Comparison of ENCODE assay signal across 30 mouse cellular contexts in genomic region chr19:3951461-3951860, GRCm38 (mm10). TPM values are rescaled to one million over a fixed set of nuclear protein-coding genes. Genes with fewer than 3 reads are reported as not detected.
DNase-seq lines count a peak whose midpoint lies in the region; ATAC-seq and TF ChIP-seq lines count a peak whose summit lies in the region.
"Had no signal": no experiment of that assay in that cellular context is flagged by ENCODE, and none has a peak within 500 bp of the region (broad histone marks: within the 10 kb centered on the region; RNA-seq: fewer than 3 reads in every experiment).

No protein-coding gene starts in this region.

- H3K4me1 ChIP-seq in MEL (ENCODE audit: control insufficient read depth in 1 of 2, insufficient read depth in 2 of 2, low read length in 2 of 2): peaks cover 9% of the 10 kb centered on the region in 2 experiments; a peak in 3 of 4 replicates
- 0 out of 2 replicates have a peak, but pooled peaks cover 9% of the 10 kb centered on the region for H3K4me1 ChIP-seq in hindbrain, embryonic 10.5 days (replicated peaks)
- H3K4me1 ChIP-seq: forebrain, embryonic 10.5 days; forebrain, embryonic 13.5 days; hindbrain, embryonic 12.5 days; hindbrain, embryonic 15.5 days had no signal

- DNase-seq in gastrocnemius, adult 2 months: peak; percentile 1
- DNase-seq in gastrocnemius, postnatal 36 days: no peak
- DNase-seq in MEL (ENCODE audit: low read depth, low spot score): peak; percentile 50
- DNase-seq in layer of hippocampus, adult 11-12 months (ENCODE audit: low spot score): no peak
- no peak for DNase-seq in cerebellum, postnatal 25 days
- DNase-seq in hindbrain, embryonic 10.5 days (ENCODE audit: low spot score): no peak
- DNase-seq: adrenal gland, adult 2 months; adrenal gland, postnatal 14 days; cerebellum, adult 11 months; cerebellum, adult 2 months; cerebellum, adult 9-11 months; cerebellum, postnatal 36 days; gastrocnemius, postnatal 14 days; heart, adult 2 months; heart, postnatal 14 days; heart, postnatal 4 days had no signal

- H3K79me2 ChIP-seq in MEL (ENCODE audit: control insufficient read depth, insufficient read depth, low read length, poor library complexity): no peaks in the 10 kb centered on the region

- no peak for TF ChIP-seq RAD21 in MEL (IDR thresholded peaks at IDR 0.05; ENCODE audit: low read depth, low read length)

- no peaks in the 10 kb centered on the region for H3K9me3 ChIP-seq in MEL (replicated peaks; ENCODE audit: insufficient read depth, low read length)
- H3K9me3 ChIP-seq in hindbrain, embryonic 10.5 days: no peaks in the 10 kb centered on the region
- H3K9me3 ChIP-seq: forebrain, embryonic 10.5 days; forebrain, embryonic 13.5 days; G1E; heart, embryonic 10.5 days; hindbrain, embryonic 12.5 days; hindbrain, embryonic 15.5 days had no signal

- 0 out of 4 replicates have a peak, but pooled peaks cover 0 to 6% of the 10 kb centered on the region in 2 experiments for H3K36me3 ChIP-seq in MEL (ENCODE audit: control insufficient read depth in 1 of 2, insufficient read depth in 2 of 2, low read length in 2 of 2)
- no peaks in the 10 kb centered on the region for H3K36me3 ChIP-seq in hindbrain, embryonic 10.5 days
- H3K36me3 ChIP-seq: forebrain, embryonic 10.5 days; G1E; heart, embryonic 10.5 days; heart, embryonic 13.5 days; hindbrain, embryonic 12.5 days; hindbrain, embryonic 15.5 days had no signal

- intact Hi-C loops in gastrocnemius, adult 2 months (cut with DNase I): no loop called here
- intact Hi-C loops in gastrocnemius, postnatal 36 days (cut with DNase I): no loop called here

- no peak overlapping the region for H3K9ac ChIP-seq in MEL (ENCODE audit: control insufficient read depth, low read depth, low read length, poor library complexity, severe bottlenecking)
- H3K9ac ChIP-seq: forebrain, embryonic 13.5 days; heart, embryonic 13.5 days; hindbrain, embryonic 12.5 days; hindbrain, embryonic 15.5 days had no signal

- no peak overlapping the region for H3K27ac ChIP-seq in gastrocnemius, adult 2 months
- H3K27ac ChIP-seq in MEL (ENCODE audit: control insufficient read depth, low read depth, low read length): no peak overlapping the region
- H3K27ac ChIP-seq in hindbrain, embryonic 10.5 days: no peak overlapping the region
- H3K27ac ChIP-seq: forebrain, embryonic 10.5 days; forebrain, embryonic 13.5 days; heart, adult 2 months; heart, embryonic 10.5 days; heart, embryonic 13.5 days; hindbrain, embryonic 12.5 days; hindbrain, embryonic 15.5 days had no signal

- no peak overlapping the region for H3K4me3 ChIP-seq in gastrocnemius, adult 2 months
- H3K4me3 ChIP-seq in MEL (ENCODE audit: control insufficient read depth in 1 of 2, insufficient read depth in 1 of 2, low read depth in 2 of 2, low read length in 2 of 2): no peak overlapping the region
- no peak overlapping the region for H3K4me3 ChIP-seq in hindbrain, embryonic 10.5 days
- H3K4me3 ChIP-seq: forebrain, embryonic 10.5 days; forebrain, embryonic 13.5 days; heart, adult 2 months; heart, embryonic 10.5 days; heart, embryonic 13.5 days; hindbrain, embryonic 12.5 days; hindbrain, embryonic 15.5 days had no signal

- ATAC-seq in megakaryocyte, adult 5-6 weeks (ENCODE audit: poor library complexity, severe bottlenecking): peak; percentile 72
- peak; percentile 44 for ATAC-seq in neutrophil, adult 5-6 weeks (ENCODE audit: extremely low read depth, insufficient number of reproducible peaks, low FRiP score, poor library complexity, severe bottlenecking)
- ATAC-seq: forebrain, embryonic 13.5 days; forebrain, embryonic 16.5 days had no signal

- TF ChIP-seq POLR2A in MEL (IDR thresholded peaks at IDR 0.05; ENCODE audit: control insufficient read depth in 1 of 2, insufficient read depth in 1 of 2, low read depth in 1 of 2, low read length in 2 of 2, poor library complexity in 1 of 2): no peak

- H3K27me3 ChIP-seq in MEL (ENCODE audit: control insufficient read depth in 1 of 2, insufficient read depth in 2 of 2, low read length in 2 of 2): no peaks in the 10 kb centered on the region
- H3K27me3 ChIP-seq in hindbrain, embryonic 10.5 days (ENCODE audit: insufficient read depth, poor library complexity, severe bottlenecking): no peaks in the 10 kb centered on the region; the same call in 1 of the 2 replicates
- H3K27me3 ChIP-seq: CH12.LX; hindbrain, embryonic 15.5 days had no signal

- TF ChIP-seq EP300 in MEL (IDR thresholded peaks at IDR 0.05; ENCODE audit: low read depth in 1 of 2, low read length in 2 of 2): no peak

- TF ChIP-seq CTCF in gastrocnemius, adult 2 months (IDR thresholded peaks at IDR 0.05): no peak
- TF ChIP-seq CTCF in MEL (IDR thresholded peaks at IDR 0.05 in 2 of 3, conservative IDR thresholded peaks at IDR 0.05 in 1 of 3; ENCODE audit: control insufficient read depth in 1 of 3, insufficient read depth in 1 of 3, low read depth in 2 of 3, low read length in 3 of 3, poor library complexity in 1 of 3, severe bottlenecking in 1 of 3): no peak; a peak in 1 of 6 replicates

TF ChIP-seq in MEL, 35 proteins besides CTCF, POLR2A, EP300 and RAD21:
- TF ChIP-seq ZKSCAN1 (IDR thresholded peaks at IDR 0.05; ENCODE audit: low read depth, low read length) (no peak), GATA1 (IDR thresholded peaks at IDR 0.05; ENCODE audit: low read depth, low read length) (0 out of 2 replicates have a peak, but pooled peaks have one; percentile 20), TBP (IDR thresholded peaks at IDR 0.05; ENCODE audit: low read depth, low read length) (no peak), ZC3H11A (IDR thresholded peaks at IDR 0.05; ENCODE audit: low read depth, low read length) (no peak), MYC (IDR thresholded peaks at IDR 0.05; ENCODE audit: low read depth, low read length) (0 out of 2 replicates have a peak, but pooled peaks have one; percentile 33), HCFC1 (IDR thresholded peaks at IDR 0.05; ENCODE audit: low read depth, low read length) (0 out of 2 replicates have a peak, but pooled peaks have one; percentile 2)

RNA-seq across cellular contexts. Expression of gene Aldh3b3, which starts 7.0 kb away (rescaled TPM):
- total RNA-seq in gastrocnemius, adult 2 months (2021): not detected
- not detected for total RNA-seq in gastrocnemius, postnatal 36 days (2021)
- total RNA-seq in MEL (2012; rRNA removed): not detected in 2 replicates
- polyA plus RNA-seq in MEL (2012; ENCODE audit: insufficient read depth in 1 of 2, insufficient read length in 2 of 2, low read depth in 1 of 2, low replicate concordance in 2 of 2, missing spikeins in 1 of 2): not detected
- 1.4 and 2.7 TPM in 2 replicates for total RNA-seq in megakaryocyte, adult 5-6 weeks (2015)
- 2.4 TPM in 2 replicates for total RNA-seq in megakaryocyte, adult 5-6 weeks (2017)
- total RNA-seq in neutrophil, adult 5-6 weeks (2017): not detected in 2 replicates
- polyA plus RNA-seq in hindbrain, embryonic 10.5 days (2016; fragmentation: Nextera tagmentation; extraction: Ambion mirVana): not detected in 2 replicates
- total RNA-seq: CH12.LX; gastrocnemius, adult 18-20 months; gastrocnemius, postnatal 14 days had no signal
- polyA plus RNA-seq: embryonic facial prominence, embryonic 11.5 days; forebrain, embryonic 10.5 days; forebrain, embryonic 13.5 days; forebrain, embryonic 16.5 days; G1E; heart, embryonic 10.5 days; heart, embryonic 13.5 days; heart, embryonic 16.5 days; hindbrain, embryonic 12.5 days; hindbrain, embryonic 15.5 days had no signal

RNA-seq across cellular contexts. Expression of gene Unc93b1, which starts 16.5 kb away (rescaled TPM):
- 1 to 10 TPM; 3.6 to 6.4 TPM for total RNA-seq in gastrocnemius, adult 2 months (2021)
- 1 to 10 TPM; 5.1 to 7.7 TPM for total RNA-seq in gastrocnemius, postnatal 36 days (2021)
- 4.3 and 4.7 TPM in 2 replicates for total RNA-seq in MEL (2012; rRNA removed)
- polyA plus RNA-seq in MEL (2012; ENCODE audit: insufficient read depth in 1 of 2, insufficient read length in 2 of 2, low read depth in 1 of 2, low replicate concordance in 2 of 2, missing spikeins in 1 of 2): 1 to 10 TPM in 1 of 2 experiments, not detected in 1; 8.2 TPM
- 242 and 258 TPM in 2 replicates for total RNA-seq in megakaryocyte, adult 5-6 weeks (2015)
- total RNA-seq in megakaryocyte, adult 5-6 weeks (2017): 447 and 483 TPM in 2 replicates
- total RNA-seq in neutrophil, adult 5-6 weeks (2017): 628 and 632 TPM in 2 replicates
- polyA plus RNA-seq in hindbrain, embryonic 10.5 days (2016; fragmentation: Nextera tagmentation; extraction: Ambion mirVana): 6.3 and 8.8 TPM in 2 replicates

RNA-seq across cellular contexts. Expression of gene Aldh3b2, which starts 20.7 kb away (rescaled TPM):
- under 1 TPM; 0.11 to 0.15 TPM for total RNA-seq in gastrocnemius, adult 2 months (2021)
- under 1 TPM; 0.20 to 0.23 TPM for total RNA-seq in gastrocnemius, postnatal 36 days (2021)
- not detected in 2 replicates for total RNA-seq in MEL (2012; rRNA removed)
- polyA plus RNA-seq in MEL (2012; ENCODE audit: insufficient read depth in 1 of 2, insufficient read length in 2 of 2, low read depth in 1 of 2, low replicate concordance in 2 of 2, missing spikeins in 1 of 2): not detected
- total RNA-seq in megakaryocyte, adult 5-6 weeks (2015): 0.18 and 2.2 TPM in 2 replicates
- total RNA-seq in megakaryocyte, adult 5-6 weeks (2017): 0.28 and 0.55 TPM in 2 replicates
- 0.25 TPM in 1 of 2 replicates, not detected in the other for total RNA-seq in neutrophil, adult 5-6 weeks (2017)
- polyA plus RNA-seq in hindbrain, embryonic 10.5 days (2016; fragmentation: Nextera tagmentation; extraction: Ambion mirVana): 0.91 and 2.0 TPM in 2 replicates
- total RNA-seq: CH12.LX had no signal
- polyA plus RNA-seq: forebrain, embryonic 13.5 days; G1E; heart, embryonic 13.5 days had no signal

RNA-seq across cellular contexts. Expression of gene Aldh3b1, which starts 21.9 kb away (rescaled TPM):
- total RNA-seq in gastrocnemius, adult 2 months (2021): under 1 TPM; 0.77 to 0.98 TPM
- total RNA-seq in gastrocnemius, postnatal 36 days (2021): 1 to 10 TPM in 1 of 2 experiments, under 1 TPM in 1; 0.92 to 1.6 TPM
- 0.07 and 0.08 TPM in 2 replicates for total RNA-seq in MEL (2012; rRNA removed)
- under 1 TPM in 1 of 2 experiments, not detected in 1; 0.10 TPM for polyA plus RNA-seq in MEL (2012; ENCODE audit: insufficient read depth in 1 of 2, insufficient read length in 2 of 2, low read depth in 1 of 2, low replicate concordance in 2 of 2, missing spikeins in 1 of 2)
- 47.3 and 48.1 TPM in 2 replicates for total RNA-seq in megakaryocyte, adult 5-6 weeks (2015)
- 104 TPM in 2 replicates for total RNA-seq in megakaryocyte, adult 5-6 weeks (2017)
- total RNA-seq in neutrophil, adult 5-6 weeks (2017): 78.5 and 85.2 TPM in 2 replicates
- 0.71 and 0.81 TPM in 2 replicates for polyA plus RNA-seq in hindbrain, embryonic 10.5 days (2016; fragmentation: Nextera tagmentation; extraction: Ambion mirVana)
- total RNA-seq: G1E had no signal
- polyA plus RNA-seq: G1E had no signal

RNA-seq across cellular contexts. Expression of gene Acy3, which starts 34.9 kb away (rescaled TPM):
- total RNA-seq in gastrocnemius, adult 2 months (2021): 1 to 10 TPM; 1.7 to 2.6 TPM
- 1 to 10 TPM; 2.0 to 3.2 TPM for total RNA-seq in gastrocnemius, postnatal 36 days (2021)
- total RNA-seq in MEL (2012; rRNA removed): 3.3 and 5.9 TPM in 2 replicates
- polyA plus RNA-seq in MEL (2012; ENCODE audit: insufficient read depth in 1 of 2, insufficient read length in 2 of 2, low read depth in 1 of 2, low replicate concordance in 2 of 2, missing spikeins in 1 of 2): 10 to 100 TPM in 1 of 2 experiments, not detected in 1; 12.1 TPM
- total RNA-seq in megakaryocyte, adult 5-6 weeks (2015): 0.51 and 0.62 TPM in 2 replicates
- not detected in 2 replicates for total RNA-seq in megakaryocyte, adult 5-6 weeks (2017)
- not detected in 2 replicates for total RNA-seq in neutrophil, adult 5-6 weeks (2017)
- 2.6 and 2.9 TPM in 2 replicates for polyA plus RNA-seq in hindbrain, embryonic 10.5 days (2016; fragmentation: Nextera tagmentation; extraction: Ambion mirVana)

Comparison
In these comparisons a context has a peak if more than half of its experiments do, and no peak if none do; other contexts are left out.
1. DNase-seq: peak in gastrocnemius, adult 2 months (single experiment) and MEL (single experiment); none in gastrocnemius, postnatal 36 days (0 of 2), layer of hippocampus, adult 11-12 months (single experiment), cerebellum, postnatal 25 days (0 of 2) and hindbrain, embryonic 10.5 days (single experiment).
2. RNA of gene Unc93b1, which starts 16.5 kb away (total RNA-seq): 628 to 632 TPM in neutrophil, adult 5-6 weeks and 242 to 483 TPM in megakaryocyte, adult 5-6 weeks; 5.1 to 7.7 TPM in gastrocnemius, postnatal 36 days, 3.6 to 6.4 TPM in gastrocnemius, adult 2 months and 4.3 to 4.7 TPM in MEL; every median in the first group is over 10 times any median in the second.